Mouse (Mus musculus) liver, embryonic 11.5 days (tissue): ENCODE measurements around the gene Zfp983. TPM values are rescaled to one million over a fixed set of nuclear protein-coding genes. Genes with fewer than 3 reads are reported as not detected.

ENCODE experiments used
- ATAC-seq: fragments of 200-750 bp; cut with Nextera tagmentation; replicated peaks from 2 replicates; pipeline ENCODE4 v1.8.0; 2017; ENCODE audit warnings: moderate number of reproducible peaks, mild to moderate bottlenecking, moderate TSS enrichment, moderate library complexity; ENCODE audit not compliant: low FRiP score
- DNase-seq: peaks from one replicate; pipeline ENCODE4 v3.0.0-alpha.2; 2017; ENCODE audit warnings: low spot score
- H3K27ac ChIP-seq: fragments of 300-500 bp; sonication (generic); 2 replicates; pipeline ENCODE4 v1.5.1; 2014; ENCODE audit warnings: mild to moderate bottlenecking, low read depth, low read length, control low read depth
- H3K27me3 ChIP-seq: fragments of 300-500 bp; sonication (generic); replicated peaks from 2 replicates; pipeline ENCODE4 v1.6.1; 2014; ENCODE audit warnings: low read length, mixed read lengths; ENCODE audit not compliant: control insufficient read depth, insufficient read depth
- H3K36me3 ChIP-seq: fragments of 300-500 bp; sonication (generic); 2 replicates; pipeline ENCODE4 v1.6.1; 2014; ENCODE audit warnings: mild to moderate bottlenecking, low read length, moderate library complexity, mixed read lengths; ENCODE audit not compliant: control insufficient read depth, insufficient read depth
- H3K4me1 ChIP-seq: fragments of 300-500 bp; sonication (generic); replicated peaks from 2 replicates; pipeline ENCODE4 v1.6.1; 2014; ENCODE audit warnings: low read length, mixed read lengths; ENCODE audit not compliant: control insufficient read depth, insufficient read depth
- H3K4me2 ChIP-seq: fragments of 300-500 bp; sonication (generic); 2 replicates; pipeline ENCODE4 v1.6.1; 2014; ENCODE audit warnings: mild to moderate bottlenecking, control low read depth, moderate library complexity
- H3K4me3 ChIP-seq: fragments of 300-500 bp; sonication (generic); 2 replicates; pipeline ENCODE4 v1.5.1; 2014; ENCODE audit warnings: low read depth, low read length, control low read depth
- H3K9ac ChIP-seq: fragments of 300-500 bp; sonication (generic); 2 replicates; pipeline ENCODE4 v1.6.1; 2014; ENCODE audit warnings: low read depth, low read length, control low read depth
- H3K9me3 ChIP-seq: fragments of 300-500 bp; sonication (generic); 2 replicates; pipeline ENCODE4 v1.6.1; 2016; ENCODE audit warnings: low read length, inconsistent platforms, mixed read lengths; ENCODE audit not compliant: control insufficient read depth
- WGBS: fragments of 180-500 bp; shearing (Covaris S2); extraction: QIAGEN DNeasy Blood & Tissue Kit; methylation state at CpG from one replicate; pipeline ENCODE4 v1.1.7; 2014; 5-methylcytosine and 5-hydroxymethylcytosine counted together
- polyA plus RNA-seq: library from polyadenylated mRNA; unstranded; fragments of >200 nt; fragmentation: Nextera tagmentation; extraction: Ambion mirVana; gene quantifications from 2 replicates; pipeline ENCODE4 v1.2.1, GENCODE M21; 2014

Gene Zfp983
- polyA plus RNA-seq, 1 experiment from 2014 or later, result 3.9 TPM

DNA sequence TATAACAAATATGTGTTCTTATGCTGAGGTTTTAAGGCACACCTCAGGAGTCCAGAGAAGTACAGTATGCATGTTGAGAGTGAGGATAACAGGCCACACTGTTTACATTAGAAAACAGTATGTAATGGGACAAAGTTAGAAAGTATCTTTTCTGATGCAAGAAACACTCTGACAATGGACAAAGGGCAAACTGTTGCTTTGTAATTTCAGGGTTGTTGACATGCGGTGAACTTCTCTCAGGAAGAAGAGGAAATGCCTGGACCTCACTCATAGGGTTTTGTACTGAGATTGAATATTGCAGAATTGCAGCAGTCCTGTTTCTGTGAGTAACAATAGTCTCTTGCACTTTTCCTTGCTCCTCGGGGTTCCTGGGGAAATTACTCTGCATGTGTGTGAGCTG lies 58.0 kb downstream of the Zfp983 start:
- H3K4me2 ChIP-seq, result peak overlapping the region; percentile 74
- H3K4me1 ChIP-seq, result peaks cover 7% of the 10 kb centered on the region
- no peaks in the 10 kb centered on the region; the same call in 1 of the 2 replicates for H3K36me3 ChIP-seq
- H3K27me3 ChIP-seq, result no peaks in the 10 kb centered on the region
- peak overlapping the region; percentile 54 for H3K9ac ChIP-seq
- ATAC-seq (no peak), DNase-seq (no peak)
- peak overlapping the region; percentile 72 for H3K4me3 ChIP-seq
- H3K27ac ChIP-seq, result no peak overlapping the region
- 35% methylated on average over 2 of the region's 2 CpGs for WGBS
- no peaks in the 10 kb centered on the region for H3K9me3 ChIP-seq

Other genes starting within 250 kb of the Zfp983 start
- gene Zfp54, start 227.4 kb upstream of the Zfp983 start, polyA plus RNA-seq, result 3.9 and 4.9 TPM in 2 replicates
- gene Zfp51, start 200.2 kb upstream of the Zfp983 start, polyA plus RNA-seq, result 13.0 and 13.5 TPM in 2 replicates
- 7.5 and 7.8 TPM in 2 replicates for gene Zfp53, start 161.6 kb upstream of the Zfp983 start, polyA plus RNA-seq
- 1.7 and 2.5 TPM in 2 replicates for gene Zfp52, start 115.1 kb upstream of the Zfp983 start, polyA plus RNA-seq
- 13.7 and 14.9 TPM in 2 replicates for gene Zfp948, start 83.6 kb upstream of the Zfp983 start, polyA plus RNA-seq
- 6.1 and 8.7 TPM in 2 replicates for gene Gm10226, start 41.2 kb downstream of the Zfp983 start, polyA plus RNA-seq
- 9.7 and 9.9 TPM in 2 replicates for gene Zfp760, start 57.1 kb downstream of the Zfp983 start, polyA plus RNA-seq
- 5.1 and 5.8 TPM in 2 replicates for gene Zfp229, start 80.2 kb downstream of the Zfp983 start, polyA plus RNA-seq
- 3.8 and 5.9 TPM in 2 replicates for gene Zfp820, start 195.1 kb downstream of the Zfp983 start, polyA plus RNA-seq